Mouse (Mus musculus): ENCODE data around the gene Trim25.
A peak's percentile ranks its signal among the peaks of the same experiment; 100 is the strongest.

The Trim25 gene

DNA sequence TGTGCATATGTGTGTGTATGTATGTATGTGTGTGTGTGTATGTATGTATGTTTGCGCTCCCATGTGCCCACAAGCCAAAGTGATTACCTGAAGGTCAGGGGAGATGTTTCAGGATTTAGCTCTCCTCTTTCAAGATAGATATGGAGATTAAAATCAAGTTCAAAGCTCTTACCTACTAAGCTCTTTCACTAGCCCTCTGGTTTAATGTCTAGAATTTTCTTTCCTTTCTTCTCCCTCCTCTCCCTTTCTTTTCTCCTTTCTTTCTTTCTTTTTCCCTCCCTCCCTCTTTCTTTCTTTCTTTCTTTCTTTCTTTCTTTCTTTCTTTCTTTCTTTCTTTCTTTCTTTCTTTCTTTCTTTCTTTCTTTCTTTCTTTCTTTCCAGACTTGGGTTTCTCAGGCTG lies 67.6 kb downstream of the Trim25 start, which contains the start of gene Dgke:
TSS of gene Dgke (minus strand) at position 101 of the 400 bp plus-strand sequence.
- no peak for DNase-seq

DNA sequence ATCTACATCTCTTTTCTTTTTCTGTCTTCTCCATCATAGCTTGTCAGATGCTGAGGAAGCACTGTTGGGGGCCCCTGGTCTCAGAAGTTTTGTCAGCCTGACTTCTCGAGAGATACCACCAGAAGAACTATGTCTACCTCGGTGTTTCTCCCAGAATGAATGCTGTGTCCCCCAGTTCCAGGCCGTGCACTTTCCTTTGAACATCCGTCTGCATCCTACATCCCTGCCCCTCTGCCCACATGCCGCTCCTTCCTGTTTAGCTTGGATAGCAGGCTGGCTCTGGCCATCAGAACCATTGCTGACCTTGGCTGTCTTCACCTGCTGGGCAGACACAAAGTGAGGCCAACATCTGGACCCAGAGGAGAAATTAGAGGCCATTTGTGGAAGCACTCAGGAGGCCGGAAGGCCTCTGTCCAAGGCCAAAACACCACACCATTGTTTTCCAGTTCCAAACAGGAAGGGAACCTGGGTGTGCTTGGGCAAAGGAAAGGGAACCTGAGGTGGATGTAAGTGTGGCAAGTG lies 68.2 kb downstream of the Trim25 start:
- no peak for DNase-seq

DNA sequence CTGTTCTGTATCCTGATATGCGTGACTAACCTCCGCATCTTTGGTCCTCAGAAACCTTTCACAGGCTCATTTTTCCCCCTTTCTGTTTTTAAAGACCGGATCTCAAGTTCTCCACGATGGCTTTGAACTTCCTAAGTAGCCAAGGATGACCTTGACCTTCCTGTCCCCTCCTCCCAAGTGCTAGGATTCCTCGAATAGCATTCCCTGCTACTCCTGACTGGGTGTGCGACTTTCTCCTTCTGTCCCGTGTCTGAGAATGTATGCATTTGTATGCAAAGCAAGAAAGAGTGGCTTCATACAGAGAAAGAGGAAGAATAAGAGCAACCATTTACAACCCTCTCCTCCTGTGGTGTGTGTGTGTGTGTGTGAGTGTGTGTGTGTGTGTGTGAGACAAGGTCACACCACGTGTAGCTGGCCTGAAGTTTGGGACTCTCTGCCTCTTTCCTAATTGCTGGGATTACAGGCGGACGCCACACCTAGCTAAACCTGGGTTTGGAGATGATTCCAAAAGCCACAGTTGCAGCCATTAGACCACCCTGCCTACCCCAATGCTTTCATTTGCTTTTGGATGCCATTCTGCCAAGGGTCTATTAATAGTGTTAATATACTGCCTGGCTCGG lies 68.8 kb downstream of the Trim25 start:
- DNase-seq, result no peak

DNA sequence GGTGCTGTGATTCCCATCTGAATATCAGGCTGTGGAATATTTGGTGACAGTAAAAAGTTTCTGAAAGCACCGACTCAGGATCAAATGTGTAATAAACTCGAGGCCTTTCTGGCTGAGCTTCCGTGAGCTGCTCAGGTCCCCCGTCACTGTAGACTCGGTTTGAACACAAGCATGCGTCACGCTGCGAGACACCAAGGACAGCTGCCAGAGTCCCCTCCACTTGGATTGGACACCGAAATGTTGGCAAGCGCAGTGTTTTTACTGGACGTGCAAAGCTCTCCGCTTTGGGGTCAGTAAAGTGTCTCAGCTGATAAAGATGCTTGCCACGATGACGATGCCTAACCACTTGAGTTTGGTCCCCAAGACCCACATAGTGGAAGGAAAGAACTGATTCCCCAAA lies 69.5 kb downstream of the Trim25 start:
- DNase-seq, result no peak

DNA sequence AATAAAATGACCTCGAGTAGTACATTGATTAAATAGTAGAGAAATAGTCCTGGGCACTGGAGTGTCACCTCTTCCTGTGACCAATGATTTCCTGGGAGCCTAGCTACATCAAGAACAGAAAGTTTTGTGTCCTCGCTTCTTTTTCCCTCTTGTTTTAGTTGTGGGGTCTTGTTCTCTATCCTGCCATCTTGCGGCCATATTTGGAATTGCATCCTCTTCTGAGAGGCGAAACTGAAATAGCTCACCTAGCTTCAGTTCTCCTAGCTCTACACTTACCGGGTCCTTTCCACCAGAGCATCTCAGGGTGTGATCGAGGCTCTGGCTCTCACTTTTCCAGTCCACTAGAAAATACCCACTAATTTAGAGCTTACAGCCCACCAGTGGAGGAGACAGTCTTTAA lies 70.1 kb downstream of the Trim25 start:
- DNase-seq, result peak in 1 of 2 experiments; percentile 76

Data from thymus, adult 18-20 months (tissue).